Mouse (Mus musculus): ENCODE measurements around the gene Htr1d.

DNA sequence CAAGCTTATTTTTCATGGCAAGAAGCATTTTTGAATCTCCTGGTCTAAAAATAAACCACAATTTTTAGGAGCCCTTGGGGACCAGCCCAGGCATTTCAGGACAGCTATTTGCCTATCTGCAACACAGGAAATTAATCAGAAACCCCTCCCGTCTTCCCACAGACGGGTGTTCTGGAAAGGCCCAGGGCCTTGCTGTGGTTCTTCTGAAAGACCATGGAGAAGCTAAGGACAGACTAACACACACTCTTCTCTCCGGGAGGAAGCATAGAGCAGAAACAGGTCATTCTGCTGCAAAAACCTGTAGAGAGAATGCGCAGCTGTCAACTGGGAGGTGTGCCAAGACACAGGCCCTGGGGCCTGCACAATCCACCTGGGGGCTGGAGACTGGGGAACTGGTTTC is 42.9 kb downstream of the Htr1d start:
- TF ChIP-seq POLR2A (IDR thresholded peaks at IDR 0.05; ENCODE audit: borderline replicate concordance, low read depth, low read length), result no peak
- no peak for TF ChIP-seq CTCF (IDR thresholded peaks at IDR 0.05; ENCODE audit: low read depth, low read length)

Measured in bone marrow macrophage, adult 2 months (primary cell).